Mouse (Mus musculus): ENCODE data around the gene Fut2. TPM values are rescaled to one million over a fixed set of nuclear protein-coding genes. Genes with fewer than 3 reads are reported as not detected.

Fut2 gene
- polyA plus RNA-seq, 1 experiment from 2014 or later, result not detected

Other genes with a start within 250 kb of the Fut2 start
- not detected in 2 replicates for gene Lhb, start 245.6 kb downstream of the Fut2 start, polyA plus RNA-seq (2014; fragmentation: Nextera tagmentation; extraction: Ambion mirVana)
- gene Gys1, start 231.6 kb downstream of the Fut2 start, polyA plus RNA-seq (2014; fragmentation: Nextera tagmentation; extraction: Ambion mirVana), result 28.7 and 30.7 TPM in 2 replicates
- 172 and 179 TPM in 2 replicates for gene Ruvbl2, start 228.3 kb downstream of the Fut2 start, polyA plus RNA-seq (2014; fragmentation: Nextera tagmentation; extraction: Ambion mirVana)
- gene Ftl1, start 206.5 kb downstream of the Fut2 start, polyA plus RNA-seq (2014; fragmentation: Nextera tagmentation; extraction: Ambion mirVana), result 4,830 and 5,123 TPM in 2 replicates
- 151 and 168 TPM in 2 replicates for gene Bax, start 199.5 kb downstream of the Fut2 start, polyA plus RNA-seq (2014; fragmentation: Nextera tagmentation; extraction: Ambion mirVana)
- gene Tulp2, start 184.5 kb downstream of the Fut2 start, polyA plus RNA-seq (2014; fragmentation: Nextera tagmentation; extraction: Ambion mirVana), result 0.43 and 0.95 TPM in 2 replicates
- gene Gm45808, start 179.6 kb downstream of the Fut2 start, polyA plus RNA-seq (2014; fragmentation: Nextera tagmentation; extraction: Ambion mirVana), result not detected in 2 replicates
- 2.6 and 3.1 TPM in 2 replicates for gene Dhdh, start 177.6 kb downstream of the Fut2 start, polyA plus RNA-seq (2014; fragmentation: Nextera tagmentation; extraction: Ambion mirVana)
- 96.7 and 107 TPM in 2 replicates for gene Nucb1, start 156.0 kb downstream of the Fut2 start, polyA plus RNA-seq (2014; fragmentation: Nextera tagmentation; extraction: Ambion mirVana)
- 19.8 and 20.3 TPM in 2 replicates for gene Ppp1r15a, start 140.1 kb downstream of the Fut2 start, polyA plus RNA-seq (2014; fragmentation: Nextera tagmentation; extraction: Ambion mirVana)
- 0.62 and 1.3 TPM in 2 replicates for gene Plekha4, start 140.1 kb downstream of the Fut2 start, polyA plus RNA-seq (2014; fragmentation: Nextera tagmentation; extraction: Ambion mirVana)
- 0.53 and 0.68 TPM in 2 replicates for gene Hsd17b14, start 111.5 kb downstream of the Fut2 start, polyA plus RNA-seq (2014; fragmentation: Nextera tagmentation; extraction: Ambion mirVana)
- gene Bcat2, start 96.2 kb downstream of the Fut2 start, polyA plus RNA-seq (2014; fragmentation: Nextera tagmentation; extraction: Ambion mirVana), result 47.0 and 47.3 TPM in 2 replicates
- 0.22 TPM in 1 of 2 replicates, not detected in the other for gene Fgf21, start 50.9 kb downstream of the Fut2 start, polyA plus RNA-seq (2014; fragmentation: Nextera tagmentation; extraction: Ambion mirVana)
- 0.38 TPM in 1 of 2 replicates, not detected in the other for gene Fut1, start 49.1 kb downstream of the Fut2 start, polyA plus RNA-seq (2014; fragmentation: Nextera tagmentation; extraction: Ambion mirVana)
- 0.08 and 0.11 TPM in 2 replicates for gene Izumo1, start 44.6 kb downstream of the Fut2 start, polyA plus RNA-seq (2014; fragmentation: Nextera tagmentation; extraction: Ambion mirVana)
- gene Rasip1, start 38.9 kb downstream of the Fut2 start, polyA plus RNA-seq (2014; fragmentation: Nextera tagmentation; extraction: Ambion mirVana), result 5.4 and 5.7 TPM in 2 replicates
- 1.4 and 1.8 TPM in 2 replicates for gene Mamstr, start 26.4 kb downstream of the Fut2 start, polyA plus RNA-seq (2014; fragmentation: Nextera tagmentation; extraction: Ambion mirVana)
- 0.25 TPM in 2 replicates for gene Ntn5, start 17.6 kb upstream of the Fut2 start, polyA plus RNA-seq (2014; fragmentation: Nextera tagmentation; extraction: Ambion mirVana)
- gene Sec1, start 28.0 kb upstream of the Fut2 start, polyA plus RNA-seq (2014; fragmentation: Nextera tagmentation; extraction: Ambion mirVana), result 0.27 and 0.42 TPM in 2 replicates
- gene Car11, start 33.4 kb upstream of the Fut2 start, polyA plus RNA-seq (2014; fragmentation: Nextera tagmentation; extraction: Ambion mirVana), result 6.9 and 8.7 TPM in 2 replicates
- gene Dbp, start 38.7 kb upstream of the Fut2 start, polyA plus RNA-seq (2014; fragmentation: Nextera tagmentation; extraction: Ambion mirVana), result 4.9 and 5.6 TPM in 2 replicates
- 1,026 and 1,114 TPM in 2 replicates for gene Rpl18, start 49.1 kb upstream of the Fut2 start, polyA plus RNA-seq (2014; fragmentation: Nextera tagmentation; extraction: Ambion mirVana)
- gene Sphk2, start 51.6 kb upstream of the Fut2 start, polyA plus RNA-seq (2014; fragmentation: Nextera tagmentation; extraction: Ambion mirVana), result 14.9 and 17.3 TPM in 2 replicates
- gene Fam83e, start 54.8 kb upstream of the Fut2 start, polyA plus RNA-seq (2014; fragmentation: Nextera tagmentation; extraction: Ambion mirVana), result 0.21 and 0.35 TPM in 2 replicates
- not detected in 2 replicates for gene Spaca4, start 59.4 kb upstream of the Fut2 start, polyA plus RNA-seq (2014; fragmentation: Nextera tagmentation; extraction: Ambion mirVana)
- gene Lmtk3, start 117.3 kb upstream of the Fut2 start, polyA plus RNA-seq (2014; fragmentation: Nextera tagmentation; extraction: Ambion mirVana), result 2.9 and 3.2 TPM in 2 replicates
- gene Sult2b1, start 118.3 kb upstream of the Fut2 start, polyA plus RNA-seq (2014; fragmentation: Nextera tagmentation; extraction: Ambion mirVana), result 1.8 and 2.0 TPM in 2 replicates
- gene Cyth2, start 148.2 kb upstream of the Fut2 start, polyA plus RNA-seq (2014; fragmentation: Nextera tagmentation; extraction: Ambion mirVana), result 168 and 170 TPM in 2 replicates
- 2.1 and 2.7 TPM in 2 replicates for gene Kcnj14, start 158.4 kb upstream of the Fut2 start, polyA plus RNA-seq (2014; fragmentation: Nextera tagmentation; extraction: Ambion mirVana)
- gene Grwd1, start 164.6 kb upstream of the Fut2 start, polyA plus RNA-seq (2014; fragmentation: Nextera tagmentation; extraction: Ambion mirVana), result 78.6 and 81.7 TPM in 2 replicates
- gene Kdelr1, start 206.4 kb upstream of the Fut2 start, polyA plus RNA-seq (2014; fragmentation: Nextera tagmentation; extraction: Ambion mirVana), result 85.2 and 85.7 TPM in 2 replicates
- 0.13 and 0.18 TPM in 2 replicates for gene Grin2d, start 212.0 kb upstream of the Fut2 start, polyA plus RNA-seq (2014; fragmentation: Nextera tagmentation; extraction: Ambion mirVana)
- 0.85 and 1.0 TPM in 2 replicates for gene Syngr4, start 230.3 kb upstream of the Fut2 start, polyA plus RNA-seq (2014; fragmentation: Nextera tagmentation; extraction: Ambion mirVana)
- gene Tmem143, start 230.5 kb upstream of the Fut2 start, polyA plus RNA-seq (2014; fragmentation: Nextera tagmentation; extraction: Ambion mirVana), result 2.7 and 3.9 TPM in 2 replicates

Data from embryonic facial prominence, embryonic 11.5 days (tissue).